Mouse (Mus musculus) hindbrain, embryonic 16.5 days (tissue): Measurements from ENCODE around the gene Kdm6a. TPM values are rescaled to one million over a fixed set of nuclear protein-coding genes. Genes with fewer than 3 reads are reported as not detected.

Source experiments
- ATAC-seq: fragments of 200-750 bp; cut with Nextera tagmentation; 2 replicates; pipeline ENCODE4 v1.8.0; 2017; ENCODE audit warnings: moderate TSS enrichment, moderate library complexity
- H3K27ac ChIP-seq: fragments of 300-500 bp; sonication (generic); 2 replicates; pipeline ENCODE4 v1.5.1; 2014; ENCODE audit warnings: low read depth, mild to moderate bottlenecking, control low read depth, low read length, moderate library complexity
- H3K27me3 ChIP-seq: fragments of 300-500 bp; sonication (generic); replicated peaks from 2 replicates; pipeline ENCODE4 v1.6.1; 2014; ENCODE audit warnings: low read length; ENCODE audit not compliant: control insufficient read depth, insufficient read depth
- H3K36me3 ChIP-seq: fragments of 300-500 bp; sonication (generic); 2 replicates; pipeline ENCODE4 v1.6.1; 2014; ENCODE audit warnings: mild to moderate bottlenecking, low read length, moderate library complexity, mixed read lengths; ENCODE audit not compliant: control insufficient read depth, insufficient read depth
- H3K4me1 ChIP-seq: fragments of 300-500 bp; sonication (generic); 2 replicates; pipeline ENCODE4 v1.6.1; 2014; ENCODE audit warnings: low read depth, low read length; ENCODE audit not compliant: control insufficient read depth, insufficient read depth
- H3K4me2 ChIP-seq: fragments of 300-500 bp; sonication (generic); 2 replicates; pipeline ENCODE4 v1.6.1; 2014; ENCODE audit warnings: mild to moderate bottlenecking, low read length, control low read depth, moderate library complexity
- H3K4me3 ChIP-seq: fragments of 300-500 bp; sonication (generic); 2 replicates; pipeline ENCODE4 v1.5.1; 2014; ENCODE audit warnings: mild to moderate bottlenecking, low read length, control low read depth, moderate library complexity
- H3K9ac ChIP-seq: fragments of 300-500 bp; sonication (generic); 2 replicates; pipeline ENCODE4 v1.6.1; 2014; ENCODE audit warnings: low read depth, mild to moderate bottlenecking, control low read depth, low read length, moderate library complexity
- H3K9me3 ChIP-seq: fragments of 300-500 bp; sonication (generic); 2 replicates; pipeline ENCODE4 v1.6.1; 2014; ENCODE audit warnings: mild to moderate bottlenecking, low read length, moderate library complexity; ENCODE audit not compliant: control insufficient read depth
- WGBS: fragments of 180-500 bp; shearing (Covaris S2); extraction: QIAGEN DNeasy Blood & Tissue Kit; methylation state at CpG from one replicate; pipeline ENCODE4 v1.1.7; 2014; 5-methylcytosine and 5-hydroxymethylcytosine counted together
- polyA plus RNA-seq: library from polyadenylated mRNA; unstranded; fragments of >200 nt; fragmentation: Nextera tagmentation; extraction: Ambion mirVana; gene quantifications from 2 replicates; pipeline ENCODE4 v1.2.1, GENCODE M21; 2015

Gene Kdm6a
- polyA plus RNA-seq, 1 experiment from 2014 or later = 14.7 TPM

DNA sequence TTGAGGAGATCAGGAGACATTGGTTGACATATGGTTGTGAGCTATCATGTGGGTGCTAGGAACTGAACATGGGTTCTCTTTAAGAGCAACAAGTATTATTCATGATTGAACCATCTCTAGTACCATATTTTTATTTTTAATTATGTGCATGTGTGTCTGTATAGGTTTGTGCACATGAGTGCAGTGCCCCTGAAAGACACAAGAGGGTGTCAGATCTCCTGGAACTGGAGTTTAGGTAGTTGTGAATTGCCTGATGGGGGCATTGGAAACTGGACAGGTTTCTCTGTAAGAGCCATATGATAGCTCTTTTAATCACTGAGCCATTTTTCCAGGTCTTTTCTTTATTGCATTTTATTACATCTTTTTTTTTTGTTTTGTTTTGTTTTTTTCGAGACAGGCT, 6.6 kb downstream of the Kdm6a start:
- no peaks in the 10 kb centered on the region for H3K4me1 ChIP-seq
- 89% methylated on average over 1 of the region's 1 CpGs for WGBS
- no peak overlapping the region for H3K9ac ChIP-seq
- no peak overlapping the region for H3K4me3 ChIP-seq
- H3K27ac ChIP-seq = no peak overlapping the region
- no peak overlapping the region for H3K4me2 ChIP-seq
- H3K36me3 ChIP-seq = no peaks in the 10 kb centered on the region
- H3K27me3 ChIP-seq = no peaks in the 10 kb centered on the region
- no peaks in the 10 kb centered on the region for H3K9me3 ChIP-seq
- ATAC-seq = no peak

DNA sequence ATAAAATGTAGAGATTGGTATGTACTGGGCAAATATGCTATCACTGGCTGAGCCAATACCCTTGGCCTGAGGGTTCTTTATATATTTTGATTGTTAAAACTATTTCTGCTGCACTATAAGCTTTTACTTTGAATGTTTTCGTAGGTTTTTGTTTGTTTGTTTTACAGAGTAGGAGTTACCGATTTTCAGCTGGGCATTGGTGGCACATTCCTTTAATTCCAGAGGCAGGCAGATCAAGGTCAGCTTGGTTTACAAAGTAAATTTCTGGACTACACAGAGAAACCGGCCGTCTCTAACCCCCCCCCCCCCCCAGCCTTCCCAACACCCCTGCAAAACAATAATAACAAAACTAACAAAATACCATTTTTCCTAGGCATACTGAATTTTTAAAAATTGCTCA, 12.5 kb downstream of the Kdm6a start:
- ATAC-seq = no peak
- H3K4me1 ChIP-seq = no peaks in the 10 kb centered on the region
- H3K27me3 ChIP-seq = no peaks in the 10 kb centered on the region
- no peaks in the 10 kb centered on the region for H3K36me3 ChIP-seq
- no peak overlapping the region for H3K4me3 ChIP-seq
- no peaks in the 10 kb centered on the region for H3K9me3 ChIP-seq
- H3K27ac ChIP-seq = no peak overlapping the region
- no peak overlapping the region for H3K4me2 ChIP-seq
- 75% methylated on average over 4 of the region's 4 CpGs for WGBS
- no peak overlapping the region for H3K9ac ChIP-seq

DNA sequence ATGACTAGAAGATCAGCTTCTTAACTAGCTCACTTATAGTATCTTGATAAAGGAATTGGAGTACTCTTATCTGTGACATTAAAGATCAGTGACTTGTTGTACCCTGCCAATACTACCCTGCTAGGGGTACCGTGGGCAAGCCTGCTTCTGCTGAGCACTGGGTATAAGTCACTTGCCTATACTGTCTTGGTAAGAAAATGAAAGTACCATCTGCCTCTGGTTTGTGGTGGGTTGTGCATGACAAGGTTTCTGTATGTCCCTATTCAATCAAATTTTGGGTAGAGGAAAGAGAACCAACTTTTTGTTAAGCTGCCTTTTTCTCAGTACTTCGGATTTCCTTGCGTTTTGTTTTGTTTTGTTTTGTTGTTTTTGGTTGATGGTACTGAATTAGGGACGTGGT, 15.4 kb downstream of the Kdm6a start:
- 89% methylated on average over 4 of the region's 4 CpGs for WGBS
- Histone ChIP-seq H3K9ac (no peak overlapping the region), H3K4me1 (no peaks in the 10 kb centered on the region), H3K27ac (no peak overlapping the region), H3K4me3 (no peak overlapping the region), H3K36me3 (no peaks in the 10 kb centered on the region), H3K4me2 (no peak overlapping the region), H3K27me3 (no peaks in the 10 kb centered on the region), H3K9me3 (no peaks in the 10 kb centered on the region)
- no peak for ATAC-seq

DNA sequence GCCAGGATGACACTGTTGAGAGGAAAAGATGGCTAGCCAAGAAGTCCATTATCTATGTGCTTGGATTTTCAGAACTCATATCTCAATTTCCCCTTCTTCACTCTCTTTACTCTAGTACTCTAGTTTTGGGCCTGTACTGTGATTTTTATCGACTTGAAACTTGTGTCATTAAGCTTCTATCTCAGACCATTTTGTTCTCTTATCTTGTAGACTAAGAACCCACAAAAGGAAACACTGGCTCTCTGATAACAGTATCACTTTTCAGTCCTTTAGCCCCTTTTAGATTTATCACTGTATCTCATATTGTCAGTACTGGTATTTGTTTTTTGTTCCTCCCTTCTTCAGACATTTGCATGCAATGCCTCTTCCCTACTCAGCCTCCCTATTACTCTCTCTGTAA, 17.1 kb downstream of the Kdm6a start:
- H3K27me3 ChIP-seq = no peaks in the 10 kb centered on the region

DNA sequence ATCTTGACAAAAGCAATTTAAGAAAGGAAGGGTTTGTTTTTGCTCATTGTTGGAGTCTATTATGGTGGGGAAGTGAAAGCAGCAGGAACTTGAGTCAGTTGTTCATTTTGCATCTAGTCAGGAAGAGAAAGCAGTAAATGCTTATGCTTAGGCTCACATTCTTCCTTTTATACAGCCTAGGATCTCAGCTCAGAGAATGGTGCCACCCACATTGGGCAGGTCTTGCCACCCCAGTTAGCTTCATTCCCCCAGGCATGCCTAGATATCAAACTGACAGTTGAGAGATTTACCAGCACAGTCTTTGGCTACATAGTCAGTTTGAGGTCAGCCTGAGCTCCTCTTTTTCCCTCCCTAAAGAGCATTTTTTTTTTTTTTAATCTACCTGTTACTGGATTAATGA, 24.8 kb downstream of the Kdm6a start:
- H3K9ac ChIP-seq = no peak overlapping the region
- no peaks in the 10 kb centered on the region for H3K27me3 ChIP-seq
- no peak overlapping the region for H3K4me3 ChIP-seq
- H3K27ac ChIP-seq = no peak overlapping the region
- no peaks in the 10 kb centered on the region for H3K36me3 ChIP-seq
- H3K4me1 ChIP-seq = no peaks in the 10 kb centered on the region
- no peaks in the 10 kb centered on the region for H3K9me3 ChIP-seq
- H3K4me2 ChIP-seq = no peak overlapping the region
- no peak for ATAC-seq

More for the DNA sequence above, 17.1 kb downstream of the Kdm6a start:
- H3K9me3 ChIP-seq = no peaks in the 10 kb centered on the region
- WGBS = 92% methylated on average over 1 of the region's 1 CpGs
- H3K4me2 ChIP-seq = no peak overlapping the region
- H3K9ac ChIP-seq = no peak overlapping the region
- H3K36me3 ChIP-seq = no peaks in the 10 kb centered on the region
- ATAC-seq = no peak
- H3K4me3 ChIP-seq = no peak overlapping the region
- no peak overlapping the region for H3K27ac ChIP-seq
- no peaks in the 10 kb centered on the region for H3K4me1 ChIP-seq

DNA sequence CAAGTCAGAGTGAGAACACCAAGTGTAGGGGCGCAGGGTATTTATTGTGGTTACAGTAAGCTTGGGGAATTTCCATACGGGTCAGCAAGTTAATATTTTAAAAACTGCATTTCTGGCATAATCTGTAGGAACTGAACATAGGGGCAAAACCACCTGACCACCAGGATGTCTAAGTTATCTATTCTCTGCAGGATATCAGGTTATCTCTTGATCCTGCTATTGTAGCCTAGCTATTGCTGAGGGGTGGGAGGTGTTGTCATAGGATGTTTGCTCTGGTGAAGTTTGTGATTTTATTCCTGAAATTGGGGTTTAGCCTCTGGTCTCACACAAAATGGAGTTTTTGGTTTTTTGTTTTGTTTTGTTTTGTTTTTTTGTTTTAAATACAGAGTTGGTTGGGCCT, 25.9 kb downstream of the Kdm6a start:
- no peak for ATAC-seq
- Histone ChIP-seq H3K36me3 (no peaks in the 10 kb centered on the region), H3K9ac (no peak overlapping the region), H3K27me3 (no peaks in the 10 kb centered on the region), H3K9me3 (no peaks in the 10 kb centered on the region), H3K4me2 (no peak overlapping the region), H3K4me3 (no peak overlapping the region), H3K27ac (no peak overlapping the region), H3K4me1 (no peaks in the 10 kb centered on the region)
- 95% methylated on average over 2 of the region's 2 CpGs for WGBS

DNA sequence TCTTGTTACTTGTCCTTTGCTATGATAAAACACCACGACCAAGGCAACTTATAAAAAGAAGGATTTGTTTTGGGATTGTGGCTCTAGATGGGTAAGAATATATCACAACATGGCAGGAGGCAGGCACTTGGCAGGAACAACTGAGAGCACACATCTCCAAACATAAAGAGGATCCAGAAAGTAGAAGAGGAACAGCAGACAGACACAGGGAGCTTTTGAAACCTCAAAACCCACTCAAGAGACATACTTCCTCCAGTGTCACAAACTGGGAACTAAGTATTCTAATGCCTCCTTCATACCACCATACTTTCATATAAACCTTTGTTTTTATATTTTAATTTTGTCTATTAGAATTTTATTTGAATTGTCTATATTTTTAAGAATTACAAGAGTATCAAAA, 77.2 kb downstream of the Kdm6a start:
- H3K9ac ChIP-seq = no peak overlapping the region
- no peak overlapping the region for H3K4me3 ChIP-seq
- no peaks in the 10 kb centered on the region for H3K27me3 ChIP-seq
- no peaks in the 10 kb centered on the region; the same call in 1 of the 2 replicates for H3K36me3 ChIP-seq
- no peak overlapping the region for H3K4me2 ChIP-seq
- no peaks in the 10 kb centered on the region for H3K4me1 ChIP-seq
- no peak overlapping the region for H3K27ac ChIP-seq
- WGBS = 96% methylated on average over 1 of the region's 1 CpGs
- H3K9me3 ChIP-seq = no peaks in the 10 kb centered on the region
- no peak for ATAC-seq

DNA sequence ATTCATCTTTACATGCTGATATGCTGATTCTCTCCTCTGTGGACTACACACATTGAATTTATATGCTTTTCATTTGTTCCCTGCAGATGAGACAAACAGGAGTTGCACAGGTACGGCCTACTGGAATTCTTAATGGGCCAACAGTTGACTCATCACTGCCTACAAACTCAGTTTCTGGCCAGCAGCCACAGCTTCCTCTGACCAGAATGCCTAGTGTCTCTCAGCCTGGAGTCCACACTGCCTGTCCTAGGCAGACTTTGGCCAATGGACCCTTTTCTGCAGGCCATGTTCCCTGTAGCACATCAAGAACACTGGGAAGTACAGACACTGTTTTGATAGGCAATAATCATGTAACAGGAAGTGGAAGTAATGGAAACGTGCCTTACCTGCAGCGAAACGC, 88.2 kb downstream of the Kdm6a start:
- ATAC-seq = no peak
- no peaks in the 10 kb centered on the region for H3K4me1 ChIP-seq
- no peak overlapping the region for H3K4me2 ChIP-seq
- H3K9me3 ChIP-seq = no peaks in the 10 kb centered on the region
- H3K4me3 ChIP-seq = no peak overlapping the region
- H3K27me3 ChIP-seq = no peaks in the 10 kb centered on the region
- no peak overlapping the region for H3K27ac ChIP-seq
- 95% methylated on average over 4 of the region's 4 CpGs for WGBS
- no peak overlapping the region for H3K9ac ChIP-seq
- H3K36me3 ChIP-seq = peaks cover 8% of the 10 kb centered on the region

DNA sequence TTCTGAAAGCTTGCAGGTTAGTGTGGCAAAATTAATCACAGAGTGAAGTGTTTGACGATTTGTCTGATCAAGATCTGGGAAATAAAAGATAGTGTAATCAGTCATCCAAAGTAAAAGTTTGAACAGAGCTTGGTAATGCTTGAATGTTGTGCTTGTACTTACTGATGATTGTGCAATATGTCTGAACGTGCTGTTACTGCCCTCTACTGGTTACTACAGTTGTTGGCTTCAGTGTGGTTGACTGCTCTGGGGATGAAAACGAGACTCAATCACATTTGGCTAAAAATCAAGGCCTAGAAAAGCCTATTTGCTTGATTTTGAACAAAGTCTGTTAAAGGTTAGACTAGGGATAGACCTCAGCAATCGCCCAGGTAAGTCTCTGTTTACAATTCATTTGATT, 92.4 kb downstream of the Kdm6a start:
- Histone ChIP-seq H3K4me1 (no peaks in the 10 kb centered on the region), H3K9me3 (no peaks in the 10 kb centered on the region), H3K27me3 (no peaks in the 10 kb centered on the region), H3K4me3 (no peak overlapping the region), H3K9ac (no peak overlapping the region), H3K4me2 (no peak overlapping the region), H3K36me3 (peaks cover 6% of the 10 kb centered on the region), H3K27ac (no peak overlapping the region)
- WGBS = 51% methylated on average over 4 of the region's 4 CpGs
- peak; percentile 90 for ATAC-seq

DNA sequence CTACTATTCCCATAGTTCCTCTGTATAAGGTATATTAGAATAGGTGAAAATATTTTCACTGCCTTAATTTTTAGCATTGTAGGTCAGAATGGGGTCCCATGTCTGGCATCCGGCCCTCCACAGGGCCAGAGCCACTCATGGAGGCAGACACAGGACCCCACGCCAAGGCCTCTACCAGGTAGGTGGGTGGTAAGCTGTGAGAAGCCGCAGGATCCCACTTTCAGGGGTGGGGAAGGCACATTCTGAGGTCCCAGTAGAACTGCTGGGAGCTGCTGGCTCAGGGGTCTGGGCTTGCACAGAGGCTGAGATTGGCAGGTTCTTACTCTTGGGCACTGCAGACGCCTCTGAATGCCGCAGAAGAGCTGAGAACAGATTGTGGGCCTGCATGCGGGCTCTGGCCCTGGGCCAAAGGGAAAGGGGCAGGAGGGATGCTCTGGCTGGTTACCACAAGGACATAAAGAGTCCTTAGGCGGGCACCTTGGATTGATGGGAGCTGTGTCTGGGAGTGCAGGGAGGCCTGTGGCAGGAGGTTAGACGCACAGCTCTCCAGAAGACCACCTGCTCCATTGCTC, 95.9 kb downstream of the Kdm6a start:
- H3K9me3 ChIP-seq = no peaks in the 10 kb centered on the region
- H3K4me2 ChIP-seq = no peak overlapping the region
- peak; percentile 56 for ATAC-seq
- H3K36me3 ChIP-seq = peaks cover 2% of the 10 kb centered on the region; the same call in 1 of the 2 replicates
- no peak overlapping the region for H3K27ac ChIP-seq
- 80% methylated on average over 8 of the region's 8 CpGs for WGBS
- no peak overlapping the region for H3K4me3 ChIP-seq
- no peaks in the 10 kb centered on the region for H3K27me3 ChIP-seq
- H3K4me1 ChIP-seq = no peaks in the 10 kb centered on the region
- H3K9ac ChIP-seq = no peak overlapping the region
